Comparison of ENCODE assay signal across 9 mouse cellular contexts in the genomic region with DNA sequence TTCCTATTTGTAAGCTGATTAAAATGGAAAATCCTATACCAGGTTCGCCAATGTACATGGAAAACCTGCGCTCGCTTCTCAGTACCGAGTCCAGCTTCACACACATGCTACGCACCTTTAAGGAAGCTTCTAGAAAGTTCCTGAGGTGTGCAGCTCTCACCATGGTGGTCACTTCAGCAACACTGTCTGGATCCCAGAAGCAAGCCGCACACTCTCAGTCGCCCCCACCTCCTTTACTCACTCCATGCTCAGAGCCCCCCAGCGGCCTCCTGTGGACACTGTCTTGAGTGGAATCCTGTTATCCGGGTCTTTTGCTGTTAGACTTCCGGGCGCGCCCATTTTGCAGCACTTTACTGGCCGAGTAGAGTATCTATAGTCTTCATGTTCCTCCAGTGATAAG. TPM values are rescaled to one million over a fixed set of nuclear protein-coding genes. Genes with fewer than 3 reads are reported as not detected.
DNase-seq lines count a peak whose midpoint lies in the region; ATAC-seq and TF ChIP-seq lines count a peak whose summit lies in the region.
"Had no signal": no experiment of that assay in that cellular context is flagged by ENCODE, and none has a peak within 500 bp of the region (broad histone marks: within the 10 kb centered on the region; RNA-seq: fewer than 3 reads in every experiment).

Gene Dact2, minus strand, starts transcription at position 244 of the 400 bp plus-strand sequence.

- ATAC-seq in forebrain, postnatal 0 days: peak; percentile 60
- no peak for ATAC-seq in kidney, postnatal 0 days (replicated peaks; ENCODE audit: low FRiP score, low read depth)
- no peak for ATAC-seq in liver, embryonic 13.5 days (ENCODE audit: low read depth)

- peak; percentile 57 for TF ChIP-seq CTCF in forebrain, postnatal 0 days (IDR thresholded peaks at IDR 0.05; ENCODE audit: low read depth)
- peak; percentile 51 for TF ChIP-seq CTCF in kidney, postnatal 0 days (IDR thresholded peaks at IDR 0.05; ENCODE audit: low read depth)

- H3K36me3 ChIP-seq in forebrain, postnatal 0 days (ENCODE audit: insufficient read depth): no peaks in the 10 kb centered on the region
- H3K36me3 ChIP-seq in kidney, postnatal 0 days (ENCODE audit: insufficient read depth, low read length): no peaks in the 10 kb centered on the region
- no peaks in the 10 kb centered on the region for H3K36me3 ChIP-seq in liver, embryonic 13.5 days

- no peaks in the 10 kb centered on the region for H3K9me3 ChIP-seq in forebrain, postnatal 0 days (ENCODE audit: low read length)
- H3K9me3 ChIP-seq in kidney, postnatal 0 days (replicated peaks; ENCODE audit: low read length): no peaks in the 10 kb centered on the region
- no peaks in the 10 kb centered on the region for H3K9me3 ChIP-seq in liver, embryonic 13.5 days (replicated peaks)

- peaks cover 5% of the 10 kb centered on the region for H3K4me1 ChIP-seq in forebrain, postnatal 0 days (ENCODE audit: insufficient read depth)
- peaks cover 16% of the 10 kb centered on the region; the same call in 1 of the 2 replicates for H3K4me1 ChIP-seq in kidney, postnatal 0 days (replicated peaks; ENCODE audit: insufficient read depth, low read length)
- H3K4me1 ChIP-seq in liver, embryonic 13.5 days (replicated peaks): peaks cover 10% of the 10 kb centered on the region; the same call in 1 of the 2 replicates

- peak within 1 kb of the TSS; percentile 97 for H3K4me2 ChIP-seq in forebrain, postnatal 0 days (ENCODE audit: low read depth)
- H3K4me2 ChIP-seq in kidney, postnatal 0 days (ENCODE audit: low read length): peak within 1 kb of the TSS; percentile 80
- H3K4me2 ChIP-seq in liver, embryonic 13.5 days: peak within 1 kb of the TSS; percentile 47

- 46% methylated on average over 13 of the region's 13 CpGs for WGBS in forebrain, postnatal 0 days
- WGBS in kidney, postnatal 0 days: 43% methylated on average over 13 of the region's 13 CpGs
- 30% methylated on average over 13 of the region's 13 CpGs for WGBS in liver, embryonic 13.5 days (ENCODE audit: insufficient replicate concordance)

- H3K4me3 ChIP-seq in forebrain, postnatal 0 days (ENCODE audit: low read depth, low read length): peak within 1 kb of the TSS; percentile 69
- H3K4me3 ChIP-seq in kidney, postnatal 0 days (replicated peaks; ENCODE audit: low read depth, low read length): peak within 1 kb of the TSS; percentile 77
- H3K4me3 ChIP-seq in liver, embryonic 13.5 days (replicated peaks): peak within 1 kb of the TSS; percentile 57

- H3K27me3 ChIP-seq in forebrain, postnatal 0 days (ENCODE audit: insufficient read depth, low read length): peaks cover 9% of the 10 kb centered on the region
- peaks cover 10% of the 10 kb centered on the region; the same call in 1 of the 2 replicates for H3K27me3 ChIP-seq in kidney, postnatal 0 days (ENCODE audit: insufficient read depth, low read length)
- H3K27me3 ChIP-seq in liver, embryonic 13.5 days: peaks cover 72% of the 10 kb centered on the region

- no peak within 1 kb of the TSS; the same call in 1 of the 2 replicates for H3K27ac ChIP-seq in forebrain, postnatal 0 days (ENCODE audit: low read depth, low read length)
- peak within 1 kb of the TSS; percentile 97 for H3K27ac ChIP-seq in kidney, postnatal 0 days
- peak within 1 kb of the TSS; percentile 43; the same call in 1 of the 2 replicates for H3K27ac ChIP-seq in liver, embryonic 13.5 days

- peak; percentile 59 for DNase-seq in left cerebral cortex, adult 11 months (ENCODE audit: low spot score)
- DNase-seq in left cerebral cortex, postnatal 4 days: no peak
- DNase-seq in forebrain, postnatal 0 days: peak; percentile 70
- DNase-seq in kidney, postnatal 0 days (ENCODE audit: low spot score): peak; percentile 55
- DNase-seq in liver, embryonic 13.5 days: no peak
- peak; percentile 82 for DNase-seq in right cerebral cortex, adult 18-20 months
- no peak for DNase-seq in adipocyte (ENCODE audit: low spot score)
- no peak for DNase-seq in thymus, postnatal 10 days (ENCODE audit: low spot score in 2 of 2)

- peak within 1 kb of the TSS; percentile 66 for H3K9ac ChIP-seq in forebrain, postnatal 0 days
- H3K9ac ChIP-seq in kidney, postnatal 0 days (ENCODE audit: low read depth, low read length): peak within 1 kb of the TSS; percentile 90
- H3K9ac ChIP-seq in liver, embryonic 13.5 days: peak within 1 kb of the TSS; percentile 58

- intact Hi-C loops in left cerebral cortex, postnatal 4 days (cut with DNase I): loop anchor here (5.0 kb wide), 1 partner anchor 87 kb away; no protein-coding TSS in a partner anchor

RNA-seq across cellular contexts. Expression of gene Dact2, which starts in this region (rescaled TPM):
- total RNA-seq in left cerebral cortex, postnatal 4 days (2021): 10 to 100 TPM in 1 of 2 experiments, 1 to 10 TPM in 1; 9.4 to 13.1 TPM
- 10.8 and 19.4 TPM in 2 replicates for total RNA-seq in forebrain, postnatal 0 days (2014; rRNA removed)
- 1.2 and 2.1 TPM in 2 replicates for polyA plus RNA-seq in forebrain, postnatal 0 days (2015; fragmentation: Nextera tagmentation; extraction: Ambion mirVana)
- polyA plus RNA-seq in kidney, postnatal 0 days (2015; fragmentation: Nextera tagmentation; extraction: Ambion mirVana): 14.8 and 16.0 TPM in 2 replicates
- 0.54 and 0.68 TPM in 2 replicates for polyA plus RNA-seq in liver, embryonic 13.5 days (2015; fragmentation: Nextera tagmentation; extraction: Ambion mirVana)
- total RNA-seq: neutrophil, adult 5-6 weeks had no signal

Comparison
In these comparisons a context has a peak if more than half of its experiments do, and no peak if none do; other contexts are left out.
1. DNase-seq: peak in left cerebral cortex, adult 11 months (single experiment), forebrain, postnatal 0 days (single experiment), kidney, postnatal 0 days (single experiment) and right cerebral cortex, adult 18-20 months (single experiment); none in left cerebral cortex, postnatal 4 days (single experiment), liver, embryonic 13.5 days (single experiment), adipocyte (single experiment) and thymus, postnatal 10 days (0 of 2).
2. H3K4me2 ChIP-seq: peak in every context shown above with its lines; median percentile 97 in forebrain, postnatal 0 days; 80 in kidney, postnatal 0 days; 47 in liver, embryonic 13.5 days.
3. Peak in every context shown above with its lines, with median percentiles within 50 percentile points of each other: H3K4me3 ChIP-seq and H3K9ac ChIP-seq.